Mouse (Mus musculus) embryo, embryonic 10 days (tissue): ENCODE measurements at regions not wholly inside any gene's neighbourhood (a gene's known extent, or its start where the extent isn't known, plus 50 kb on each side); places are given as distances from the start of the nearest gene placed in this dataset.
A peak's percentile ranks its signal among the peaks of the same experiment; 100 is the strongest.

Source experiments
- DNase-seq: peaks from one replicate; pipeline ENCODE4 v3.0.0-alpha.2; 2015; ENCODE audit warnings: low spot score

GRCm38 (mm10) chr7:75063816-75064215 lies 245.2 kb downstream of the Sv2b start:
- DNase-seq, result no peak

GRCm38 (mm10) chr7:75050231-75050630 lies 258.8 kb downstream of the Sv2b start:
- no peak for DNase-seq

DNA sequence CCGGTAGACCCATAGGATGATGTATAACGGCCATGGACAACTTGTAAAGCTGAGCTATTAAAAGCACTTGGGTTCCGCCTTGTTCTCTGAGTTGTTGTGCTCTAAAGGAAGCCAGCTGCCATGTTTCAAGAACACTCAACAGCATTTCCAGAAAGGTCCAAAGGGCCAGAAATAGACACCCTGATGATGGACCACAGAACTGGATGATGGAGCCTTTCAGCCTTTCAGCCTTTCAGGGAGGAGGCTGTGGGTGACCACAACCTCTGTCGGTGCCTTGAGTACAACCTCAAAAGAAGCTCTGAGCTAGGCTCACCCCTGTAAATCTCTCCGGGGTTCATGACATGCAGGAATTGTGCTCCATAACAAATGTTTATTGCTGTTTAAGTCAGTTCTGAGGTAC lies 259.3 kb downstream of the Sv2b start:
- DNase-seq, result no peak

- no peak for DNase-seq
Observed at GRCm38 (mm10) chr7:75048822-75049221, 260.2 kb downstream of the Sv2b start.

DNA sequence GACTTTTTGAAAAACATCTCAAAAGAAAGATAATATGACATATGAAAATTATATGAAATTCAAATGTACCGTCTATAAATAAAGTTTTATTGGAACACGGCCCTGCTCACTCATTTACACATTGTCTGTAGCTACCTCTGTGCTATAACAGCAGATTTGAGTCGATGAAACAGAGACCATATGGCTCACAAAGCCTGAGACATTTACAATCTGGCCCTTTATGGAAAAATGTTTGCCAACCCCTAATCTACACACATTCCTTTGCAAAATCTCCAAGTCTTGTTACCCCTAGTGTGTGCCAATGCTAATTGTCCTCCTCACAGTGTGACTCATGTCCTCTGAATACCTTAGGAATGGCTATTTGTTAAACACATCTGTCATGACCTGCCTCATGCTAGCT lies 261.2 kb downstream of the Sv2b start:
- DNase-seq, result no peak

DNA sequence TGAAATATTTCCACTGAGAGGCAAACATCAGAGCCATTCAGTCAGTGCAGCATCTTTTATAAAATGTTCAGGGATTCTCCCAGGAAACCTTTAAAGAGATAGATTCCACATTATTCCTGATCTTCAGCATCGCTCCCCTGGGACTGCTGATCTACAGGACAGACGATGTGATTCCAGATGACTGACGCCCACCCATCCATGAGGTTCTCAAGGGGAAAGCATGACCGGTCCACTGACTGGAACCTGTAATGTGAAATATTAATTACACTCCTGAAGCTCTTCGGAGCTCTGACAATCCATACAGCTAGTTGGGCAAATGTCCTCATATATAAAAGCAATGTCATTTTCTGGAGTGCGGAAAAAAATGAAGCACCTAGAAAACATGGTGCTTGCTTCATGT lies 268.2 kb downstream of the Sv2b start:
- no peak for DNase-seq

DNA sequence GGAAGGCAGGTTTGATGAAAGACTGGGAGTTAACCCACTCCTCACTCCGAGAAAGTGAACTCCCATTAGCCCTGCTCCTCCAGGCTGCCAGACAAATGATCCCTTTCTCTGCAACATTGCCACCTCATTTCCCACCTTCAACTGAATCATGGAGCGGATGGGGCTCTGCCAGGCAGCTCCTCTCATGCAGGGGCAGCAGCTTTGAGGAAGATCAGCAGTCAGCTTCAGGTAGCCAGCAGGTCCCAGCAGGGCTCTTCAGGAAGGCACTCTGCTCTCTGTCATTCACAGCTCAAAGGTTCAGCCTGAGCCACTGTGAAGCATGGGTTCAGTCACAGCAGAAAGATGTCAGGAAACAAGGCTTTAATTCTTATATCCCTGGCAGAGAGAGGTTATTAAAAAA lies 282.9 kb downstream of the Sv2b start:
- no peak for DNase-seq

- peak; percentile 28 for DNase-seq
Observed at GRCm38 (mm10) chr7:75021966-75022365, 287.1 kb downstream of the Sv2b start.

GRCm38 (mm10) chr7:75018640-75019039 lies 290.4 kb downstream of the Sv2b start:
- no peak for DNase-seq

- no peak for DNase-seq
Observed at GRCm38 (mm10) chr7:75008481-75008880, 300.6 kb downstream of the Sv2b start.

GRCm38 (mm10) chr7:74990198-74990597 lies 318.9 kb downstream of the Sv2b start:
- DNase-seq, result no peak

GRCm38 (mm10) chr7:74979479-74979878 lies 329.6 kb downstream of the Sv2b start:
- no peak for DNase-seq

DNA sequence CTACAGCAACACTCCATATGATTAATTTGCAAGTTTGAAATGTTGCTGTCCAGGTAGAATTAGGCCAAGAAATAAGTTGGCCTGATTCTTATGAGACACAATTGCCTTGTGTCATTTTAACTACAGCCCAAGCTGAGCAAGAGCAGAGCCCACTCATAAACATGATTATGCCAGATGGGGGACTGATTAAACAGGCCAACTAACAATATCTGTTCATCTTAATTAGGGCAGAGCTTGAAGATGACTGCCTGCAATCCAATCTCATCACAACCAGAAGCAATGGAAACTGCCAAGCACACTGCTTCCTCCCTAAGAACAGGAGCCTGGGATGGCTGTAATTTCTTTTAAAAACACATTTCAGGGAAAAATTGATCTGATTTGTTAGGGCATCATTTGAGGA lies 333.1 kb downstream of the Sv2b start:
- DNase-seq, result no peak

- DNase-seq, result no peak
Observed at GRCm38 (mm10) chr7:74974448-74974847, 334.6 kb downstream of the Sv2b start.

DNA sequence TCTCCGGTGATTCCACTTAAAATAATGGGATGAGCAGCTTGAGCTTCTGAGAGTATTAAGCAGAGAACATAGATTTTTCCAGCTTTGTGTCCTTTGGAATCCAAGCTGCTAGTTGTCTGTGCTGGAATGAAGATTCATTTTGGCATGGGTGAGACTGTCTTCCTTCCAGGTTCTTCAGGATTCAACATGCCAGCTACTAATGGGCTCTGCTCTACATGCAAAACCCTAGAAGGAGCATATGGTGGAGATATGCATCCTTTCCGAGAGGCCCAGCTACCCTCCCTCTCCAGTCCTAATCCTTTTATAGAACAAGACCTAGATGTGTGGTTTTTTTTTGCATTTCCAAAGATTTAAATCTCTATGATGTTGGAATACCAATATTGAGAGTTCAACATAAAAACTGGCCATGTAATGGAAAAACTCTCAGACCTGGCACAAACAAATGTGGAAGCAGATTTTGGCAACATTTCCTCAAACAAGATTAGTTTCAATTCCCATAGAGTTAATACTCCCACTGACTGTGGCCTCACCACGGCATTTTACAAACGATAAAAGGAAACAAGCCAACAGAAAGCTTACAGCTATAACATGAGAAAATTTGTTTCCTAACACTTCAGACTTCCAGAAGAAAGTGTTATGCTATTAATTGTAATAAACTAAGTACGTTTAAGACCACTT lies 364.5 kb downstream of the Sv2b start:
- no peak for DNase-seq

GRCm38 (mm10) chr7:74942917-74943316 lies 366.1 kb downstream of the Sv2b start:
- no peak for DNase-seq

DNA sequence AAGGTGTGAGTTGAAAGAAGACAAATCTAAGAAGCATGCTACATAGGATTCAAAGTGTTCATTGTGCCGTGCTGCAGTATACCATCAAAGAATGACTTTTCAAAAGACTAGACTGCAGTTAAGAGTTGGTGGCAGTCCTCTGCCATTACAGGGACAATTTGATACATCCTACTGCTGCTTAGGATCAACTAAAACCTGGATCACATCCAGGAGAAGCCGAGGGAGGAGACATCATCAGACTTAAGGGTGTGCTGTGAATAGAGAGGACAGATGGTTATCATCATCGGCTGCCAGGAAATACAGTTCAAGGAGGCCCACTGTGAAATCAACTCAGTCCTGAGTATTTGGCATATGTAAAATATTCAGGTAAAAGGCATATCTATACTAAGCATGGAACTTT lies 366.9 kb downstream of the Sv2b start:
- no peak for DNase-seq

- DNase-seq, result no peak
Observed at GRCm38 (mm10) chr7:74929142-74929829, 374.7 kb upstream of the Slco3a1 start.

DNA sequence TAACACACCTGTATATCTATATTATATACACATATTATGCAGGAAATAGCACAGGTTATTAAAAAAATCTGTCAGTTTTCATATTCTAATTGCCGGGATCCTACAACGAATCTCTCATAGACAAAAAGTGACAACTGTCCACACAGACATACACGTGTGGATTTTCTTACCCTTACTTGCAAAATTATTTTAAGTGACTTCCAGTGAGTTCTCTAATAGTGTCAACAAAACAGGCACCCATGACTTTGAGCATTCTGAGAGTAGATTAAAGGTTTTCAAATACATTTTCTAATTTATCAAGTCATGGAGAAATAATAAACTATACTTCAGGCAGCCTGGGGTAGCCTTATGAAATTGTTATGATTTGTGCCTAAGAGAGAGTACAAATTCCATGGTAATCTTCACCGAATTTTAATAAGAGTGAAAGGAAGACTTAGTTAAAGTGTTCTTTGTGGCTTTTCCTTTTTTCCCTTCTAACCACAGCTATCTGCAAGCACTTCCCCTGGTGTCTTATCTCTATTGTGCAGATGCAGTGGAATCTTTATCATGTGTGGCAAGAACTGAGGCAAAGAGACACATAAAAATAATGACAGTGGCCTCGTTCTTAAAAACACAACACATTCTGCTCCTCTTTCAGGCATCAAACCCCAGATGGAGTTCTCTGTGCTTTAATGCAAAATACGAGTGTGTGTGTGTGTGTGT lies 373.8 kb upstream of the Slco3a1 start:
- DNase-seq, result no peak

DNA sequence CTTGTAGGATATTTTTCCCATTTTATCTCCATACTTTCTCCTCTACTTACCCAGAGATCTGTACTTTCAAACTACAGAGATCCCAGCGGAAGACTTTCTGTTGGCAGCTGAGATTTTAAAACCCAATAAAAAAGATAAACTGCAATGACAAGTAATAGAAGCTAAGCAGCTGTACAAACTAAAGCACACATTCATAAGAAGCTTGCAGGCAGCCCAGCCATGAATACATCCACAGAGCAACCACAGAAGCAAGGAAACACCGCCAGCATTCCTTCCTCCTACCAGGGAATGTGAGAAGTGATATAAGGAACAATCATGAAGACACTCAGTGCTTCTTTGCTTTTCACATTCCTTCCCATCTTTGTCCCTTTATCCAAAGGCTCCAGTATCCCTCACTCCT lies 372.1 kb upstream of the Slco3a1 start:
- no peak for DNase-seq

DNA sequence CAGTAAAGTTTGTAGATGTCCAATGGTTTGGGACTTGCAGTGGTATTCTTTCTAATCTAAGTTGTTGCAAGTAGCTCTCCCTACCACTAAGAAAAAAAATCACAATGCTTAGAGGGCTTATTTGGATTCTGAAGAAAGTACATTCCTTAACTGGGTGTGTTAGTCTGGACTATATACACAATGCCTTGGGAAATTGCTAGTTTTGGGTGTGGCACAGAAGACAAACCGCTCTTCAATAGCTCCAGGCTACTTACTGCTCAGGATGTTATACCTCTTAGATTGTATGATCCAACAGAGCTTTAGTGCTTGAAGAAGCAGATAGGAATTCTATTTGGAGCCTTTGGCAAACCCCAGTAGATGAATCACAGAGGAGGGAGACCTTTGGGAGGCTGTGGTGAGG lies 369.6 kb upstream of the Slco3a1 start:
- no peak for DNase-seq

DNA sequence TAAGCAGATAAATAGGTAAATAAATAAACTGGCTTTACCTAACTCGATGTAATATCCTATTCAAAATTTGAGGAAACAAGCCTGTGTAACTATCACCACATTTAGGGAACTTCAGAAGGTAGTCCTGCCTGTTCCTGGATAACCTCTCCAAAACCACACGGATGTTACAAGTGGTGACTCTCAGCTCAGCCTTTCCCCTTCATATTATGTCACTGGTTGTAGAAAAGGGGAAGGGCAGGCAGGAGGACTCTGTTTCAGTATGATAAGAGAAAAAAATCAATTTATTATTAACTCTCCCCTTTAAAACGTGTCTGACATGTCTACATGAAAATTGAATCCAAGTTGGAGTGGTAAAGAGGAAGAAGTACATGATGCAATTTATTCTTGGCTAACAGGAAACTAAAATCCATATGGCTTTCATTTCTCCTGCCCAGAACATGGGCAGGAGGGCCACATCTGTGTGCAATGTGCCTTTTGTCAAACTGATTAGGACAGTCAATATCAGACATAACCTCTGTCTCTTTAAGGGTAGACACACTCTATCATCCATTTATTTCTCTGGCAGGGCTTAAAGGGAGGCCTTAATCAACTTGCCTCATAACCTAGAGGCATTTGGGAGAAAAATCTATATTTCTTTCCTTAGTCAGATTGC lies 353.9 kb upstream of the Slco3a1 start:
- peak; percentile 33 for DNase-seq

DNA sequence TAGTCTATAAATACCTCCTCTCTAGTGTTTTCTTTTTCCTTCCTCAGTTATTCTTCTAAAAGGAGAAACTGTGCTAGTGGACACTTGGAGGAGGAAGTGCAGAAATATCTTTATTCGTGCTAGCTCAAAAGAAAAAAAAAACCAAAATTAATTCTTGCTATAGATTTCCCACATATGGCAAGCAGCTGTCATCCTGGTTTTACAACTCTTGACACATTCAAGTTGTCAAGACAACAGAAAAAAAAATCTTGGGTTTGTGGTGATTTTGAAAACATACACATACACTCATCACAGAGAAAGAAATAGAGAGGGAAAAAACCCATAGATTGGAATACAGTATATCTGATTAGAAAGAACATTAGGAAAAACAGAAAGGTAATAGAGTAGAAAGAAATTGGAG lies 352.8 kb upstream of the Slco3a1 start:
- no peak for DNase-seq
